Mouse (Mus musculus) midbrain, embryonic 13.5 days (tissue): ENCODE measurements around the gene Acbd5. TPM values are rescaled to one million over a fixed set of nuclear protein-coding genes. Genes with fewer than 3 reads are reported as not detected.

Experiments
- ATAC-seq: fragments of 200-750 bp; cut with Nextera tagmentation; 2 replicates; pipeline ENCODE4 v1.8.0; 2017; ENCODE audit warnings: mild to moderate bottlenecking, moderate TSS enrichment, moderate library complexity
- H3K27ac ChIP-seq: fragments of 300-500 bp; sonication (generic); 2 replicates; pipeline ENCODE4 v1.5.1; 2015; ENCODE audit warnings: inconsistent platforms, mild to moderate bottlenecking, moderate library complexity
- H3K27me3 ChIP-seq: fragments of 300-500 bp; sonication (generic); 2 replicates; pipeline ENCODE4 v1.6.1; 2015; ENCODE audit warnings: mild to moderate bottlenecking, inconsistent platforms
- H3K36me3 ChIP-seq: fragments of 300-500 bp; sonication (generic); 2 replicates; pipeline ENCODE4 v1.6.1; 2015; ENCODE audit warnings: mild to moderate bottlenecking, inconsistent platforms
- H3K4me1 ChIP-seq: fragments of 300-500 bp; sonication (generic); replicated peaks from 2 replicates; pipeline ENCODE4 v1.6.1; 2015; ENCODE audit warnings: inconsistent platforms
- H3K4me2 ChIP-seq: fragments of 300-500 bp; sonication (generic); replicated peaks from 2 replicates; pipeline ENCODE4 v1.6.1; 2015; ENCODE audit warnings: moderate library complexity, mild to moderate bottlenecking, inconsistent platforms
- H3K4me3 ChIP-seq: fragments of 300-500 bp; sonication (generic); replicated peaks from 2 replicates; pipeline ENCODE4 v1.5.1; 2015; ENCODE audit warnings: mild to moderate bottlenecking, inconsistent platforms
- H3K9ac ChIP-seq: fragments of 300-500 bp; sonication (generic); replicated peaks from 2 replicates; pipeline ENCODE4 v1.6.1; 2015; ENCODE audit warnings: mild to moderate bottlenecking, inconsistent platforms
- H3K9me3 ChIP-seq: fragments of 300-500 bp; sonication (generic); 2 replicates; pipeline ENCODE4 v1.6.1; 2016; ENCODE audit warnings: mild to moderate bottlenecking, inconsistent platforms
- WGBS: fragments of 180-500 bp; shearing (Covaris S2); methylation state at CpG from one replicate; pipeline ENCODE4 v1.1.7; 2015; 5-methylcytosine and 5-hydroxymethylcytosine counted together
- polyA plus RNA-seq: library from polyadenylated mRNA; unstranded; fragments of >200 nt; fragmentation: Nextera tagmentation; extraction: Ambion mirVana; gene quantifications from 2 replicates; pipeline ENCODE4 v1.2.1, GENCODE M21; 2015

Acbd5 gene
- polyA plus RNA-seq, 1 experiment from 2014 or later: 81.0 TPM

DNA sequence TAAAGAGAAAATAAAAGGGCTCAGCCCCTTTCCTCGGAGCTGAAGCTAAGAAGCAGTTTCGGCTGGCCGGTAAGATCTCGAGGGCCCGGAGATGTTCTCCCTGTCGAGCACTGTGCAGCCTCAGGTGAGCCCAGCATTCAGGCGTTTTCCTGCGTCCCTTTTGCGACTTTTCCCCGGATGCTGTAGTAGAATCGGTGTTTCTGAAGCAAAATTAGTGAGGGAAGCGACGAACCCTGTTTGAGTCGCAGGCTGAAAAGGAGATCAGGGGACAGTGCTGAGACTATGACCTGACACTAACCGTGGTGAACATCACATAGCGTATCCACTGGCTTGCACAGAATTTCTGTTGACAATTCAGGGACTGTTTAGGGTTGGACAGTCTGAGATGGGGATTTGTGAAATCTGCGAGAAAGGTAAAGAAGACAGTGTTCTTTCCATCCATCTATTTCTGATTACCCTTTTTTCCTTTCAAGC is 88.7 kb downstream of the Acbd5 start:
- Histone ChIP-seq H3K9ac (peak overlapping the region; percentile 84), H3K9me3 (no peaks in the 10 kb centered on the region), H3K4me3 (peak overlapping the region; percentile 88), H3K27ac (peak overlapping the region; percentile 98), H3K36me3 (peaks cover 7% of the 10 kb centered on the region), H3K27me3 (no peaks in the 10 kb centered on the region), H3K4me1 (peaks cover 37% of the 10 kb centered on the region), H3K4me2 (peak overlapping the region; percentile 83)
- ATAC-seq: peak; percentile 38
- WGBS: under 1% methylated on average over 17 of the region's 17 CpGs

Other genes starting within 250 kb of the Acbd5 start
- gene Pdss1, start 172.6 kb upstream of the Acbd5 start, polyA plus RNA-seq: 25.0 and 26.3 TPM in 2 replicates
- gene Abi1, start 27.9 kb upstream of the Acbd5 start, polyA plus RNA-seq: 51.7 and 51.9 TPM in 2 replicates
- gene Mastl, start 87.9 kb downstream of the Acbd5 start, polyA plus RNA-seq: 3.8 and 5.3 TPM in 2 replicates
- 75.9 and 82.3 TPM in 2 replicates for gene Yme1l1, start 88.2 kb downstream of the Acbd5 start, polyA plus RNA-seq
- 0.18 TPM in 1 of 2 replicates, not detected in the other for gene 4931423N10Rik, start 139.3 kb downstream of the Acbd5 start, polyA plus RNA-seq